Mouse (Mus musculus) v-Abl transformed pro-B cells (cell line): ENCODE results near the gene Asz1.

Source experiments
- in situ Hi-C, 2 experiments: fragments of 400-800 bp; cut with MboI; formaldehyde crosslinking; loops; one replicate each; pipeline ENCODE4 v1.15.1; 2025; ENCODE audit not compliant: unreplicated experiment in 2 of 2

Asz1 gene

DNA sequence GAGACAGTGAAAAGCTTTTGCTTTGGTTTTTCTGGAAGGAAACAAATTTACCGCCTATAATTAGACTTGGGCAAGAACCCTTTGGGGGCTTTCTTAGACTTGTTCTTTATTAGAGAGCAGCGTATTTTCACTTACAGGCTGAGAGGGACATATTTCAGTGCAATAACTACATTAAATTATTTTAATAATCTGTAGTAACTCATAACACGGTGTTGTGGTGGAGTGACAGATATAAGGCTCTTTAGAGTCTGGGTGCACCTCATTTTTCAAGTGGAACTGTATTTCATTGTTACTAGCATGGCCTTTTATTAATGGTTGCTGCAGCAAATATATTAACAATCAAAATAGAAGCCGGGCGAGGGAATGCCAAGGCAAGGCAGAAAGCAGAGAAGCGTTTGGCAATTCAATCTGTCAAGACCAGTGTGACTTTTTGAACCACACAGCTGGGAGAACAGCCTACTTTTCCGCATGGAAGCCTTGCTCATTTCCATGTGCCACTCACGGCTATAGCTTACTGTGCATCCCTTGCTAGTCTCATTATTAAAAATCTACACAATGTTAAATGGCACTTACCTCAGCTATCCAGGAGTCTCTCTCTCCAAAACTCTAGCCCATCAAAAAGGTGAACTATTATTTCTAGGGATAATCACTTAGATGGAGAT lies 84.6 kb downstream of the Asz1 start:
- in situ Hi-C loops: no loop called here

- in situ Hi-C loops: no loop called here
Measured at GRCm38 (mm10) chr6:18013346-18013745, 95.5 kb downstream of the Asz1 start.

DNA sequence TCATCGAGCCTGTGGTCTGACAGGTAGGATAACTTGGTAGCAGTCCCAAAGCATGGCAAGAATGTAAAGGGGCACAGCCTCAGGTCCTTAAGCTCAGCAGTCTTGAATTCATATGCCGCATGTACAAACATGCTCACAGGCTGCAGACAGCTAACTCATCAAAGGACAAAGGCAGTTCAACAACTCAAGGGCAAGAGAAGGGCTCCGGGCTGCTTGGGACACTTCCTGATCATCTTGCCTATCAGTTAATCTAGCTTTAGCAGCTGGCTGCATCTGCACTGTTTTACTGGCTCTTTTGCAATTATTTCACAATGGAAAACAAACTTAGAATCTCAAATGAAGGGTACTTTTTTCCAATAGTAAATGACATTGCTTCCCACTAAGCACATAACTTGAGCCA lies 101.5 kb downstream of the Asz1 start:
- in situ Hi-C loops: no loop called here

DNA sequence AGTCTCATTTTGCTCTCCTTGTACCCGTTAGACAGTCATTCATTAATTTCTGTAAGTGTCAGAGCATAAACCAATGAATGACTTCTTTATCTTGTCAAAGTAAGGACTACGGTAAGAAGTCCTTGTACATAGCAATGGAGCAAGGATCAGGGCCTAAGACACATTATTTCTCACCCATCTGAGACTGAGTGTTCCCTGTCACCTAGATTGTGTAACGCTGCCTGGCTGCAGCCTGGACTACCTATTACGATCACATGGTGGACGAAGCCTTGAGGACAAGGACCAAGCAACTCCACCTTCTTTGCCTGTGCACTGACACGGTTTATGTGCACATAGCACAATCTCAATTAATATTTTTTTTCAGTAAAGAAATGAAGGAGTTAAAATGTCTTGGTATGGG lies 106.8 kb downstream of the Asz1 start:
- in situ Hi-C loops: no loop called here
